In the genomic region with DNA sequence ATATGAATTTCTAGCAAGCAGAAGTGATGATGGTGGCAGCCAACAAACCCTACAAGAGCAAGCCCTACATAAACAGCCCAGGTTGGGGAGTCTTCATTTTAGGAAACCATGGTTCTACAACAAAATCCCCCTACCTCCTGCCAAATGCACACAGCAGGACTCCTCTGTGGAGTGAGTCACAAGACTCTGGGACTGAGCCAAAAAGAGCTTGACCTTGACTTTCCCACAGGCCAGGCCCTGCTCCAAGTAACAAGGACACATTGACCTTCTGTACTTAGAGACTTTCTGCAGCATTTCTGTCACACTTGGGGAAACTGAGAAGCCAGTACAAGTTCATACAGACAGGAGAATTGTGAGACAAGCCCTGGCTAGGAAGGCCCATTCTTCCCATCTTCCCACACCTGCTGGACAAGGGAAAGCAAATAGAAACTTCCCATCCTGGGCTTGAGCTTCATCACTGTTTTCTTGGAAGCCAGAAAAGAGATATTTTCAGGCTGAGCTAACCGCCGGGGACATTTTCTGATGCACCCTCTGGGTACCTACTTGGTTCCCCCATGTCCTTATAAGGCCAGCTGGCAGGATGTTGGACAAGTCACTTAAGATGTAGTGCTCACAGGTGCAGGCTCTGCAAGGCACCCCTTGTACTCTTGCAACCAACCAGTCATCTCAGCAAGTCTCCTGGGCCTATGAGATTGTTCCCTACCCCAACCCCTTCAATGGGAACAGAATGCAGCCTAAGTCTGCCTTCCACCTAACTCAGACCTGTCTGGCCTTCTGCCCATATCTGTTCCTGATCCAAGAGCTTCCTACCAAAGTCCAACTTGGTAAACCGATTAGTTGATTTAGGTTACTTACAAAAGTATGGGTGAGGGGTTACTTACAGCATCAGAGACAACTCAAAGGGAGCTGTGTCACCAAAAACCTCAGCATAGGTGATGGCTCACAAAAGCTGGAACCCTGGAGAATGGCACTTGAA, we compare ENCODE assay signal across 12 mouse cellular contexts. TPM values are rescaled to one million over a fixed set of nuclear protein-coding genes. Genes with fewer than 3 reads are reported as not detected.
DNase-seq lines count a peak whose midpoint lies in the region; ATAC-seq and TF ChIP-seq lines count a peak whose summit lies in the region.
"Had no signal": no experiment of that assay in that cellular context is flagged by ENCODE, and none has a peak within 500 bp of the region (broad histone marks: within the 10 kb centered on the region; RNA-seq: fewer than 3 reads in every experiment).

No protein-coding gene starts in this region.

- peaks cover 24% of the 10 kb centered on the region for H3K4me1 ChIP-seq in hindbrain, postnatal 0 days (ENCODE audit: insufficient read depth, low read length)
- peaks cover 20% of the 10 kb centered on the region for H3K4me1 ChIP-seq in hindbrain, embryonic 14.5 days (replicated peaks; ENCODE audit: control insufficient read depth, insufficient read depth, low read length)
- H3K4me1 ChIP-seq in neural tube, embryonic 15.5 days = peaks cover 26% of the 10 kb centered on the region

- DNase-seq in hindbrain, postnatal 0 days (ENCODE audit: low spot score) = peak; percentile 41
- DNase-seq in hindbrain, embryonic 14.5 days (ENCODE audit: low spot score) = no peak
- peak; percentile 83 for DNase-seq in A20 (ENCODE audit: low read depth, low spot score)
- peak; percentile 91 for DNase-seq in adrenal gland, postnatal 10 days
- DNase-seq in heart, postnatal 10 days = peak; percentile 81 to 82
- no peak for DNase-seq in embryo, embryonic 11 days
- no peak for DNase-seq in layer of hippocampus, postnatal 10 days (ENCODE audit: low spot score in 2 of 2)
- DNase-seq: right cerebral cortex, adult 18-20 months had no signal

- H3K36me3 ChIP-seq in hindbrain, postnatal 0 days (ENCODE audit: insufficient read depth, low read length) = no peaks in the 10 kb centered on the region
- no peaks in the 10 kb centered on the region for H3K36me3 ChIP-seq in hindbrain, embryonic 14.5 days (replicated peaks; ENCODE audit: control insufficient read depth, insufficient read depth)
- no peaks in the 10 kb centered on the region for H3K36me3 ChIP-seq in neural tube, embryonic 15.5 days
- H3K36me3 ChIP-seq: embryonic facial prominence, embryonic 15.5 days; liver, embryonic 15.5 days had no signal

- no peak for ATAC-seq in hindbrain, postnatal 0 days
- ATAC-seq in hindbrain, embryonic 14.5 days (ENCODE audit: low FRiP score) = no peak
- ATAC-seq in neural tube, embryonic 15.5 days (ENCODE audit: low FRiP score) = no peak

- TF ChIP-seq CTCF in hindbrain, postnatal 0 days (IDR thresholded peaks at IDR 0.05; ENCODE audit: low read depth) = no peak

- no peak overlapping the region for H3K9ac ChIP-seq in hindbrain, postnatal 0 days (replicated peaks; ENCODE audit: low read length)
- no peak overlapping the region for H3K9ac ChIP-seq in hindbrain, embryonic 14.5 days
- H3K9ac ChIP-seq in neural tube, embryonic 15.5 days (replicated peaks) = no peak overlapping the region
- H3K9ac ChIP-seq: embryonic facial prominence, embryonic 15.5 days; liver, embryonic 15.5 days had no signal

- intact Hi-C loops in heart, postnatal 10 days (cut with DNase I) = no loop called here

- no peaks in the 10 kb centered on the region for H3K9me3 ChIP-seq in hindbrain, postnatal 0 days (ENCODE audit: low read length)
- no peaks in the 10 kb centered on the region for H3K9me3 ChIP-seq in hindbrain, embryonic 14.5 days (ENCODE audit: control insufficient read depth, low read length)
- no peaks in the 10 kb centered on the region for H3K9me3 ChIP-seq in neural tube, embryonic 15.5 days (replicated peaks)
- H3K9me3 ChIP-seq: embryonic facial prominence, embryonic 15.5 days; liver, embryonic 15.5 days had no signal

- 82% methylated on average over 3 of the region's 3 CpGs for WGBS in hindbrain, postnatal 0 days
- 95% methylated on average over 3 of the region's 3 CpGs for WGBS in hindbrain, embryonic 14.5 days
- WGBS in neural tube, embryonic 15.5 days = 96% methylated on average over 3 of the region's 3 CpGs

- H3K4me2 ChIP-seq in hindbrain, postnatal 0 days (ENCODE audit: low read depth, low read length) = no peak overlapping the region
- no peak overlapping the region for H3K4me2 ChIP-seq in hindbrain, embryonic 14.5 days (replicated peaks)
- no peak overlapping the region for H3K4me2 ChIP-seq in neural tube, embryonic 15.5 days
- H3K4me2 ChIP-seq: embryonic facial prominence, embryonic 15.5 days; liver, embryonic 15.5 days had no signal

- H3K27me3 ChIP-seq in hindbrain, postnatal 0 days (ENCODE audit: insufficient read depth, low read length) = no peaks in the 10 kb centered on the region
- no peaks in the 10 kb centered on the region for H3K27me3 ChIP-seq in hindbrain, embryonic 14.5 days (ENCODE audit: control insufficient read depth, insufficient read depth, low read length)
- H3K27me3 ChIP-seq in neural tube, embryonic 15.5 days (replicated peaks) = no peaks in the 10 kb centered on the region
- H3K27me3 ChIP-seq: embryonic facial prominence, embryonic 15.5 days; liver, embryonic 15.5 days had no signal

- H3K27ac ChIP-seq in hindbrain, postnatal 0 days = peak overlapping the region; percentile 15; the same call in 1 of the 2 replicates
- H3K27ac ChIP-seq in hindbrain, embryonic 14.5 days = no peak overlapping the region
- no peak overlapping the region for H3K27ac ChIP-seq in neural tube, embryonic 15.5 days (replicated peaks)
- H3K27ac ChIP-seq: embryonic facial prominence, embryonic 15.5 days; liver, embryonic 15.5 days had no signal

- no peak overlapping the region for H3K4me3 ChIP-seq in hindbrain, postnatal 0 days (ENCODE audit: low read length)
- no peak overlapping the region for H3K4me3 ChIP-seq in hindbrain, embryonic 14.5 days (replicated peaks; ENCODE audit: low read length)
- H3K4me3 ChIP-seq in neural tube, embryonic 15.5 days (replicated peaks) = no peak overlapping the region
- H3K4me3 ChIP-seq: embryonic facial prominence, embryonic 15.5 days; liver, embryonic 15.5 days had no signal

RNA-seq across cellular contexts. Expression of a gene that starts 2.4 kb away (rescaled TPM):
- 758 and 776 TPM in 2 replicates for total RNA-seq in hindbrain, postnatal 0 days (2014; rRNA removed)
- 708 and 751 TPM in 2 replicates for polyA plus RNA-seq in hindbrain, postnatal 0 days (2015; fragmentation: Nextera tagmentation; extraction: Ambion mirVana)
- polyA plus RNA-seq in hindbrain, embryonic 14.5 days (2014; fragmentation: Nextera tagmentation; extraction: Ambion mirVana) = 455 and 483 TPM in 2 replicates
- 100 to 1,000 TPM; 499 to 511 TPM for total RNA-seq in adrenal gland, postnatal 10 days (2021)
- 100 to 1,000 TPM; 630 to 639 TPM for total RNA-seq in heart, postnatal 10 days (2021)
- polyA plus RNA-seq in neural tube, embryonic 15.5 days (2015; fragmentation: Nextera tagmentation; extraction: Ambion mirVana) = 493 and 522 TPM in 2 replicates
- total RNA-seq in layer of hippocampus, postnatal 10 days (2021) = 100 to 1,000 TPM; 395 to 401 TPM

RNA-seq across cellular contexts. Expression of a gene that starts 18.9 kb away (rescaled TPM):
- 106 and 118 TPM in 2 replicates for total RNA-seq in hindbrain, postnatal 0 days (2014; rRNA removed)
- 101 and 102 TPM in 2 replicates for polyA plus RNA-seq in hindbrain, postnatal 0 days (2015; fragmentation: Nextera tagmentation; extraction: Ambion mirVana)
- polyA plus RNA-seq in hindbrain, embryonic 14.5 days (2014; fragmentation: Nextera tagmentation; extraction: Ambion mirVana) = 56.8 and 62.8 TPM in 2 replicates
- total RNA-seq in adrenal gland, postnatal 10 days (2021) = 10 to 100 TPM; 26.9 to 31.2 TPM
- total RNA-seq in heart, postnatal 10 days (2021) = 10 to 100 TPM; 24.9 to 26.3 TPM
- polyA plus RNA-seq in neural tube, embryonic 15.5 days (2015; fragmentation: Nextera tagmentation; extraction: Ambion mirVana) = 92.9 and 94.5 TPM in 2 replicates
- 10 to 100 TPM; 41.9 to 46.0 TPM for total RNA-seq in layer of hippocampus, postnatal 10 days (2021)

RNA-seq across cellular contexts. Expression of a gene that starts 44.3 kb away (rescaled TPM):
- total RNA-seq in hindbrain, postnatal 0 days (2014; rRNA removed) = 2.1 and 3.0 TPM in 2 replicates
- polyA plus RNA-seq in hindbrain, postnatal 0 days (2015; fragmentation: Nextera tagmentation; extraction: Ambion mirVana) = 2.0 and 2.6 TPM in 2 replicates
- 1.9 and 2.3 TPM in 2 replicates for polyA plus RNA-seq in hindbrain, embryonic 14.5 days (2014; fragmentation: Nextera tagmentation; extraction: Ambion mirVana)
- 1 to 10 TPM in 1 of 2 experiments, under 1 TPM in 1; 0.99 to 1.0 TPM for total RNA-seq in adrenal gland, postnatal 10 days (2021)
- under 1 TPM; 0.43 to 0.62 TPM for total RNA-seq in heart, postnatal 10 days (2021)
- polyA plus RNA-seq in neural tube, embryonic 15.5 days (2015; fragmentation: Nextera tagmentation; extraction: Ambion mirVana) = 1.8 and 3.9 TPM in 2 replicates
- total RNA-seq in layer of hippocampus, postnatal 10 days (2021) = under 1 TPM; 0.31 to 0.59 TPM
- total RNA-seq: monocyte, adult 5-6 weeks had no signal

RNA-seq across cellular contexts. Expression of a gene that starts 45.3 kb away (rescaled TPM):
- 0.16 and 0.29 TPM in 2 replicates for total RNA-seq in hindbrain, postnatal 0 days (2014; rRNA removed)
- 0.40 and 0.71 TPM in 2 replicates for polyA plus RNA-seq in hindbrain, postnatal 0 days (2015; fragmentation: Nextera tagmentation; extraction: Ambion mirVana)
- 0.43 and 0.82 TPM in 2 replicates for polyA plus RNA-seq in hindbrain, embryonic 14.5 days (2014; fragmentation: Nextera tagmentation; extraction: Ambion mirVana)
- total RNA-seq in adrenal gland, postnatal 10 days (2021) = 1 to 10 TPM; 2.2 to 3.4 TPM
- 1 to 10 TPM in 1 of 2 experiments, under 1 TPM in 1; 0.81 to 1.2 TPM for total RNA-seq in heart, postnatal 10 days (2021)
- polyA plus RNA-seq in neural tube, embryonic 15.5 days (2015; fragmentation: Nextera tagmentation; extraction: Ambion mirVana) = 0.51 and 1.4 TPM in 2 replicates
- total RNA-seq in layer of hippocampus, postnatal 10 days (2021) = not detected

RNA-seq across cellular contexts. Expression of a gene that starts 56.0 kb away (rescaled TPM):
- 1.2 and 1.9 TPM in 2 replicates for total RNA-seq in hindbrain, postnatal 0 days (2014; rRNA removed)
- 1.1 and 1.4 TPM in 2 replicates for polyA plus RNA-seq in hindbrain, postnatal 0 days (2015; fragmentation: Nextera tagmentation; extraction: Ambion mirVana)
- 0.94 and 1.3 TPM in 2 replicates for polyA plus RNA-seq in hindbrain, embryonic 14.5 days (2014; fragmentation: Nextera tagmentation; extraction: Ambion mirVana)
- 1 to 10 TPM; 4.4 to 5.0 TPM for total RNA-seq in adrenal gland, postnatal 10 days (2021)
- total RNA-seq in heart, postnatal 10 days (2021) = 10 to 100 TPM; 40.9 to 42.0 TPM
- 0.88 and 1.9 TPM in 2 replicates for polyA plus RNA-seq in neural tube, embryonic 15.5 days (2015; fragmentation: Nextera tagmentation; extraction: Ambion mirVana)
- 1 to 10 TPM; 1.0 to 2.3 TPM for total RNA-seq in layer of hippocampus, postnatal 10 days (2021)
- total RNA-seq: monocyte, adult 5-6 weeks had no signal

Comparison
In these comparisons a context has a peak if more than half of its experiments do, and no peak if none do; other contexts are left out.
1. DNase-seq: peak in hindbrain, postnatal 0 days (single experiment), A20 (single experiment), adrenal gland, postnatal 10 days (single experiment) and heart, postnatal 10 days (2 of 2); none in hindbrain, embryonic 14.5 days (single experiment), embryo, embryonic 11 days (single experiment) and layer of hippocampus, postnatal 10 days (0 of 2).